Mouse (Mus musculus) spleen, adult 18-20 months (tissue): Measurements from ENCODE around the gene Slc43a1.

Experiments used
- DNase-seq, 2 experiments: peaks; one replicate each; pipeline ENCODE4 v3.0.0; 2022; ENCODE audit warnings: mixed read lengths in 2 of 2

The Slc43a1 gene

GRCm38 (mm10) chr2:84868521-84868943 lies 29.9 kb downstream of the Slc43a1 start:
- peak; percentile 50 to 68 for DNase-seq

GRCm38 (mm10) chr2:84868977-84869376 lies 30.3 kb downstream of the Slc43a1 start:
- no peak for DNase-seq

- DNase-seq: peak in 1 of 2 experiments; percentile 21
Measured at GRCm38 (mm10) chr2:84870623-84871160, 32.0 kb downstream of the Slc43a1 start.

GRCm38 (mm10) chr2:84872105-84872716 lies 33.6 kb downstream of the Slc43a1 start:
- DNase-seq: peak in 1 of 2 experiments; percentile 18

GRCm38 (mm10) chr2:84875842-84876241 lies 37.2 kb downstream of the Slc43a1 start:
- no peak for DNase-seq

GRCm38 (mm10) chr2:84880590-84880989 lies 41.9 kb downstream of the Slc43a1 start:
- DNase-seq: no peak

- no peak for DNase-seq
Measured at GRCm38 (mm10) chr2:84882606-84883005, 44.0 kb downstream of the Slc43a1 start.

- no peak for DNase-seq
Measured at GRCm38 (mm10) chr2:84883084-84883483, 44.4 kb downstream of the Slc43a1 start.

GRCm38 (mm10) chr2:84883530-84883929 lies 44.9 kb downstream of the Slc43a1 start:
- DNase-seq: no peak

- no peak for DNase-seq
Measured at GRCm38 (mm10) chr2:84883942-84884341, 45.3 kb downstream of the Slc43a1 start.

- DNase-seq: no peak
Measured at GRCm38 (mm10) chr2:84884611-84885010, 46.0 kb downstream of the Slc43a1 start.

- DNase-seq: no peak
Measured at GRCm38 (mm10) chr2:84885084-84886055, 46.7 kb downstream of the Slc43a1 start.

GRCm38 (mm10) chr2:84886234-84886731 lies 47.6 kb downstream of the Slc43a1 start, which contains the start of gene Rtn4rl2:
Gene Rtn4rl2, minus strand, starts transcription at chr2:84886710.
- no peak for DNase-seq

GRCm38 (mm10) chr2:84886821-84887281 lies 48.2 kb downstream of the Slc43a1 start:
- DNase-seq: peak in 1 of 2 experiments; percentile 13

- DNase-seq: peak in 1 of 2 experiments; percentile 41
Measured at GRCm38 (mm10) chr2:84887411-84888271, 49.0 kb downstream of the Slc43a1 start.

- DNase-seq: peak; percentile 45 to 73
Measured at GRCm38 (mm10) chr2:84888657-84889315, 50.1 kb downstream of the Slc43a1 start.

- no peak for DNase-seq
Measured at GRCm38 (mm10) chr2:84889316-84890044, 50.8 kb downstream of the Slc43a1 start.

- DNase-seq: peak; percentile 54 to 74
Measured at GRCm38 (mm10) chr2:84890045-84890340, 51.3 kb downstream of the Slc43a1 start.

- no peak for DNase-seq
Measured at GRCm38 (mm10) chr2:84893359-84893758, 54.7 kb downstream of the Slc43a1 start.

- no peak for DNase-seq
Measured at GRCm38 (mm10) chr2:84895495-84896198, 57.0 kb downstream of the Slc43a1 start.
